Mouse (Mus musculus) liver, embryonic 14.5 days (tissue): ENCODE measurements around the gene Zfp108.

Experiments used
- CTCF ChIP-seq: IDR thresholded peaks from 2 replicates; pipeline ENCODE4 v1.5.1; 2016; ENCODE audit warnings: antibody characterized with exemption, low read depth, control low read depth
- EP300 ChIP-seq: IDR thresholded peaks from 2 replicates; pipeline ENCODE4 v1.6.1; 2016; ENCODE audit warnings: antibody characterized with exemption, low read depth

DNA sequence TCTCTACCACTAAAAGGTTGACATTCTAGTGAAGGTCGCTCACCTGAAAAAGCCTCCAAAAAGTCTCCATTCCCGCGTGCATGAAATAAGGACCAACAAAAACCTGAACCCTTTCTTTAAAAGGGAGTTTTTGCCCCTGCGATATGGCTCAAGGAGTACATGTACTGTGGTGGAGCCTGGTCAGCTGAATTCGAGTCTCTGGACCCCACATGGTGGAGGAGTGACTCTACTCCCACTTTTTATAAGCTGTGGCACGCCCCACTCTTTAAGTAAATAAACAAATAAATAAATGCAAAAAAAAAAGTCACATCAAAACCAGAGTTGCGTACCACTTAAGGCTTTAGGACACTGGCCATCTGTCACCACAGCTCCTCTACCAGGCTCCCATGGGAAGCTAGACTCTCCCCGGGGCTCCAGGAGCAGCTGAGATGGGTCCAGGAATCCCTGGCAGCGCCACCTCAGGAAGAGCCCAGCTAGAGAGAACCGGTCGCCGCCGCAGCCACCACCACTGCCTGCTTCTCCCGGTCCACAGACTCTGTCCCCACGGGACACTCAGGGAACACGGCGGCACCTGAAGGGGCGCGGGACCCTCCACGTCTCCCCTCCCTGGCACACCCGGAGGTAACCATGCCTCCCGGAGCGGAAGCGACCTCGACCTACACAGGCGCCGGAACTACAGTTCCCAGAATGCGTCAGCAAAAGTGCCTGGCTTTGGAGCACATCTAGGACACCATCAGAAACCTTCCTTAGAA lies 17.4 kb upstream of the Zfp108 start, which contains the start of gene Zfp109:
- TF ChIP-seq EP300, result no peak
- no peak for TF ChIP-seq CTCF
